Mouse (Mus musculus) olfactory bulb, adult 2 months (tissue): ENCODE measurements around the gene Defb23.

Experiments
- CTCF ChIP-seq: fragments of 200-500 bp; IDR thresholded peaks from 2 replicates; pipeline ENCODE4 v1.5.1; 2012; ENCODE audit warnings: low read depth, mild to moderate bottlenecking, low read length, moderate library complexity; ENCODE audit not compliant: insufficient read depth
- POLR2A ChIP-seq: fragments of 200-500 bp; IDR thresholded peaks from 2 replicates; pipeline ENCODE4 v1.6.1; 2012; ENCODE audit warnings: mild to moderate bottlenecking, low read depth, low read length, moderate library complexity; ENCODE audit not compliant: insufficient read depth

GRCm38 (mm10) chr2:152409781-152410180 lies 54.6 kb downstream of the Defb23 start:
- TF ChIP-seq CTCF (no peak), POLR2A (no peak)
